ENCODE assay signal across 8 mouse cellular contexts in genomic region chrX:41920574-41920973, GRCm38 (mm10). TPM values are rescaled to one million over a fixed set of nuclear protein-coding genes. Genes with fewer than 3 reads are reported as not detected.
DNase-seq lines count a peak whose midpoint lies in the region; ATAC-seq and TF ChIP-seq lines count a peak whose summit lies in the region.

Gene Thoc2 (minus strand): TSS chrX:41920674.

- H3K4me1 ChIP-seq in lung, postnatal 0 days (ENCODE audit: insufficient read depth, low read depth, low read length) = no peaks in the 10 kb centered on the region
- H3K4me1 ChIP-seq in lung, adult 2 months (ENCODE audit: control insufficient read depth, insufficient read depth, low read length) = no peaks in the 10 kb centered on the region
- H3K4me1 ChIP-seq in forebrain, embryonic 10.5 days = no peaks in the 10 kb centered on the region
- no peaks in the 10 kb centered on the region for H3K4me1 ChIP-seq in limb, embryonic 14.5 days (ENCODE audit: control insufficient read depth, insufficient read depth, low read length)
- H3K4me1 ChIP-seq in stomach, postnatal 0 days (replicated peaks; ENCODE audit: control insufficient read depth, insufficient read depth) = no peaks in the 10 kb centered on the region

- no peak for TF ChIP-seq EP300 in lung, postnatal 0 days (IDR thresholded peaks at IDR 0.05)
- no peak for TF ChIP-seq EP300 in stomach, postnatal 0 days (optimal IDR thresholded peaks at IDR 0.05)

- H3K4me2 ChIP-seq in lung, postnatal 0 days (replicated peaks; ENCODE audit: low read depth, low read length) = no peak within 1 kb of the TSS
- no peak within 1 kb of the TSS for H3K4me2 ChIP-seq in limb, embryonic 14.5 days (replicated peaks; ENCODE audit: low read depth, low read length, severe bottlenecking)
- no peak within 1 kb of the TSS for H3K4me2 ChIP-seq in stomach, postnatal 0 days (replicated peaks; ENCODE audit: low read depth)

- H3K27ac ChIP-seq in lung, postnatal 0 days (ENCODE audit: low read length) = no peak within 1 kb of the TSS
- H3K27ac ChIP-seq in forebrain, embryonic 10.5 days = no peak within 1 kb of the TSS
- H3K27ac ChIP-seq in limb, embryonic 14.5 days (replicated peaks; ENCODE audit: low read depth, low read length) = no peak within 1 kb of the TSS
- no peak within 1 kb of the TSS for H3K27ac ChIP-seq in stomach, postnatal 0 days (replicated peaks)

- no peak for DNase-seq in lung, postnatal 0 days (ENCODE audit: low spot score)
- no peak for DNase-seq in lung, adult 2 months
- no peak for DNase-seq in forebrain, embryonic 10.5 days (ENCODE audit: extremely low spot score, low spot score)
- DNase-seq in heart, postnatal 36 days = no peak
- DNase-seq in limb, embryonic 14.5 days (ENCODE audit: low spot score) = no peak
- DNase-seq in stomach, postnatal 0 days (ENCODE audit: low spot score) = no peak
- no peak for DNase-seq in kidney, postnatal 25 days
- no peak for DNase-seq in urinary bladder, postnatal 36 days (ENCODE audit: low spot score in 2 of 2)

- TF ChIP-seq POLR2A in lung, adult 2 months (IDR thresholded peaks at IDR 0.05; ENCODE audit: borderline replicate concordance, extremely low read depth, low read depth, low read length) = no peak
- TF ChIP-seq POLR2A in limb, embryonic 14.5 days (IDR thresholded peaks at IDR 0.05; ENCODE audit: borderline replicate concordance, extremely low read depth, insufficient read depth, insufficient read length) = no peak

- no peaks in the 10 kb centered on the region for H3K27me3 ChIP-seq in lung, postnatal 0 days (replicated peaks; ENCODE audit: insufficient read depth, low read length)
- no peaks in the 10 kb centered on the region for H3K27me3 ChIP-seq in forebrain, embryonic 10.5 days (ENCODE audit: poor library complexity, severe bottlenecking)
- no peaks in the 10 kb centered on the region for H3K27me3 ChIP-seq in limb, embryonic 14.5 days (ENCODE audit: control insufficient read depth, insufficient read depth, low read length)
- no peaks in the 10 kb centered on the region for H3K27me3 ChIP-seq in stomach, postnatal 0 days (ENCODE audit: control insufficient read depth, insufficient read depth, low read length)

- H3K9ac ChIP-seq in lung, postnatal 0 days (replicated peaks; ENCODE audit: low read depth) = no peak within 1 kb of the TSS
- H3K9ac ChIP-seq in limb, embryonic 14.5 days (ENCODE audit: low read depth, low read length, severe bottlenecking) = no peak within 1 kb of the TSS
- no peak within 1 kb of the TSS for H3K9ac ChIP-seq in stomach, postnatal 0 days (ENCODE audit: low read length)

- intact Hi-C loops in heart, postnatal 36 days (cut with DNase I) = no loop called here

- no peaks in the 10 kb centered on the region for H3K9me3 ChIP-seq in lung, postnatal 0 days (ENCODE audit: low read length)
- no peaks in the 10 kb centered on the region for H3K9me3 ChIP-seq in forebrain, embryonic 10.5 days
- no peaks in the 10 kb centered on the region for H3K9me3 ChIP-seq in limb, embryonic 14.5 days (ENCODE audit: control insufficient read depth, low read length)
- H3K9me3 ChIP-seq in stomach, postnatal 0 days (ENCODE audit: control insufficient read depth, low read length) = no peaks in the 10 kb centered on the region

- no peaks in the 10 kb centered on the region for H3K36me3 ChIP-seq in lung, postnatal 0 days (ENCODE audit: insufficient read depth, low read length)
- H3K36me3 ChIP-seq in forebrain, embryonic 10.5 days (replicated peaks) = no peaks in the 10 kb centered on the region
- H3K36me3 ChIP-seq in limb, embryonic 14.5 days (ENCODE audit: control insufficient read depth, insufficient read depth, low read length) = no peaks in the 10 kb centered on the region
- H3K36me3 ChIP-seq in stomach, postnatal 0 days (ENCODE audit: control insufficient read depth, insufficient read depth, low read length) = no peaks in the 10 kb centered on the region

- ATAC-seq in lung, postnatal 0 days = no peak
- no peak for ATAC-seq in limb, embryonic 14.5 days (ENCODE audit: low FRiP score, low read depth)
- no peak for ATAC-seq in stomach, postnatal 0 days (ENCODE audit: low FRiP score, low TSS enrichment)

- no peak for TF ChIP-seq CTCF in lung, postnatal 0 days (IDR thresholded peaks at IDR 0.05)
- TF ChIP-seq CTCF in lung, adult 2 months (IDR thresholded peaks at IDR 0.05; ENCODE audit: insufficient read depth, low read length) = no peak
- no peak for TF ChIP-seq CTCF in stomach, postnatal 0 days (IDR thresholded peaks at IDR 0.05; ENCODE audit: low read depth)

- H3K4me3 ChIP-seq in lung, postnatal 0 days (ENCODE audit: low read depth, low read length) = no peak within 1 kb of the TSS
- no peak within 1 kb of the TSS for H3K4me3 ChIP-seq in lung, adult 2 months (replicated peaks; ENCODE audit: extremely low read depth, low read depth, low read length)
- H3K4me3 ChIP-seq in forebrain, embryonic 10.5 days = no peak within 1 kb of the TSS
- no peak within 1 kb of the TSS for H3K4me3 ChIP-seq in limb, embryonic 14.5 days (replicated peaks; ENCODE audit: low read length)
- no peak within 1 kb of the TSS for H3K4me3 ChIP-seq in stomach, postnatal 0 days (ENCODE audit: low read depth, low read length)

- WGBS in lung, postnatal 0 days = 72% methylated on average over 1 of the region's 1 CpGs
- WGBS in lung, adult 2 months = 71% methylated on average over 1 of the region's 1 CpGs
- 97% methylated on average over 1 of the region's 1 CpGs for WGBS in forebrain, embryonic 10.5 days
- WGBS in limb, embryonic 14.5 days = 94% methylated on average over 1 of the region's 1 CpGs
- WGBS in stomach, postnatal 0 days = 73% methylated on average over 1 of the region's 1 CpGs

RNA-seq across cellular contexts. Expression of gene Thoc2, which starts in this region (rescaled TPM):
- 58.0 and 69.8 TPM in 2 replicates for polyA plus RNA-seq in lung, postnatal 0 days (2015; fragmentation: Nextera tagmentation; extraction: Ambion mirVana)
- polyA plus RNA-seq in lung, adult 2 months (2012; rRNA removed) = 3.9 and 9.5 TPM in 2 replicates
- polyA plus RNA-seq in forebrain, embryonic 10.5 days (2016; fragmentation: Nextera tagmentation; extraction: Ambion mirVana) = 76.0 and 79.7 TPM in 2 replicates
- 10 to 100 TPM; 23.7 to 31.0 TPM for total RNA-seq in heart, postnatal 36 days (2021)
- 53.7 and 60.0 TPM in 2 replicates for polyA plus RNA-seq in limb, embryonic 14.5 days (2012; rRNA removed)
- 84.4 and 96.4 TPM in 2 replicates for polyA plus RNA-seq in limb, embryonic 14.5 days (2014; fragmentation: Nextera tagmentation; extraction: Ambion mirVana)
- 36.7 and 39.6 TPM in 2 replicates for polyA plus RNA-seq in stomach, postnatal 0 days (2015; fragmentation: Nextera tagmentation; extraction: Ambion mirVana)
